Mouse (Mus musculus) embryo, embryonic 11.5 days (tissue): ENCODE results near the gene Atn1.
"Not testable (repeated sequence)": the region's sequence is repeated elsewhere in the genome, so short reads cannot be mapped to it uniquely, and the experiment has no call there.

ENCODE experiments used
- DNase-seq: peaks from one replicate; pipeline ENCODE4 v3.0.0-alpha.2; 2012; ENCODE audit warnings: low read depth, low spot score

The Atn1 gene

GRCm38 (mm10) chr6:124755831-124756595, at the start of gene Atn1, which contains the start of gene Gm45234:
Atn1 (minus strand) TSS chr6:124756524.
Gm45234 (minus strand) TSS chr6:124756021.
- no peak for DNase-seq

GRCm38 (mm10) chr6:124805341-124806321, 49.3 kb upstream of the Atn1 start:
- peak; percentile 84 for DNase-seq

- DNase-seq: no peak
Measured at GRCm38 (mm10) chr6:124804341-124804740, 48.0 kb upstream of the Atn1 start.

GRCm38 (mm10) chr6:124803691-124804090, 47.4 kb upstream of the Atn1 start:
- not testable (repeated sequence) for DNase-seq

- no peak for DNase-seq
Measured at GRCm38 (mm10) chr6:124803061-124803460, 46.7 kb upstream of the Atn1 start.

GRCm38 (mm10) chr6:124802400-124802799, 46.1 kb upstream of the Atn1 start:
- not testable (repeated sequence) for DNase-seq

GRCm38 (mm10) chr6:124796200-124796599, 39.9 kb upstream of the Atn1 start:
- DNase-seq: no peak

GRCm38 (mm10) chr6:124795781-124796180, 39.5 kb upstream of the Atn1 start:
- no peak for DNase-seq

- no peak for DNase-seq
Measured at GRCm38 (mm10) chr6:124791911-124792310, 35.6 kb upstream of the Atn1 start.

GRCm38 (mm10) chr6:124790121-124790520, 33.8 kb upstream of the Atn1 start:
- no peak for DNase-seq

GRCm38 (mm10) chr6:124789519-124789918, 33.2 kb upstream of the Atn1 start:
- DNase-seq: no peak

- no peak for DNase-seq
Measured at GRCm38 (mm10) chr6:124787722-124788121, 31.4 kb upstream of the Atn1 start.

GRCm38 (mm10) chr6:124786756-124787420, 30.6 kb upstream of the Atn1 start:
- DNase-seq: no peak

- no peak for DNase-seq
Measured at GRCm38 (mm10) chr6:124782436-124782835, 26.1 kb upstream of the Atn1 start.

GRCm38 (mm10) chr6:124780917-124781316, 24.6 kb upstream of the Atn1 start:
- DNase-seq: no peak

GRCm38 (mm10) chr6:124779984-124780416, 23.7 kb upstream of the Atn1 start:
- no peak for DNase-seq

- DNase-seq: no peak
Measured at GRCm38 (mm10) chr6:124779222-124779983, 23.1 kb upstream of the Atn1 start, which contains the start of gene Lrrc23. Lrrc23 (minus strand) TSS chr6:124779727.

GRCm38 (mm10) chr6:124770511-124770910, 14.2 kb upstream of the Atn1 start:
- DNase-seq: no peak

- DNase-seq: no peak
Measured at GRCm38 (mm10) chr6:124770013-124770412, 13.7 kb upstream of the Atn1 start.

GRCm38 (mm10) chr6:124769101-124769765, 12.9 kb upstream of the Atn1 start, which contains the start of gene Eno2:
Eno2 (minus strand) TSS chr6:124769673.
- no peak for DNase-seq
